Mouse (Mus musculus) embryonic facial prominence, embryonic 14.5 days (tissue): ENCODE measurements around the gene Engase. TPM values are rescaled to one million over a fixed set of nuclear protein-coding genes. Genes with fewer than 3 reads are reported as not detected.
A peak's percentile ranks its signal among the peaks of the same experiment; 100 is the strongest.

Experiments used
- ATAC-seq: fragments of 200-750 bp; cut with Nextera tagmentation; 2 replicates; pipeline ENCODE4 v1.8.0; 2017; ENCODE audit warnings: low read depth, moderate number of reproducible peaks, moderate TSS enrichment
- DNase-seq: peaks from one replicate; pipeline ENCODE4 v3.0.0-alpha.2; 2015; ENCODE audit warnings: low spot score
- H3K27ac ChIP-seq: fragments of 300-500 bp; sonication (generic); replicated peaks from 2 replicates; pipeline ENCODE4 v1.5.1; 2014; ENCODE audit warnings: low read depth, mild to moderate bottlenecking, low read length, moderate library complexity
- H3K27me3 ChIP-seq: fragments of 300-500 bp; sonication (generic); replicated peaks from 2 replicates; pipeline ENCODE4 v1.6.1; 2014; ENCODE audit warnings: low read length; ENCODE audit not compliant: control insufficient read depth, insufficient read depth
- H3K36me3 ChIP-seq: fragments of 300-500 bp; sonication (generic); 2 replicates; pipeline ENCODE4 v1.6.1; 2014; ENCODE audit warnings: low read length, mixed read lengths; ENCODE audit not compliant: control insufficient read depth, insufficient read depth
- H3K4me1 ChIP-seq: fragments of 300-500 bp; sonication (generic); 2 replicates; pipeline ENCODE4 v1.6.1; 2014; ENCODE audit warnings: antibody characterized with exemption, low read length; ENCODE audit not compliant: control insufficient read depth, insufficient read depth
- H3K4me2 ChIP-seq: fragments of 300-500 bp; sonication (generic); 2 replicates; pipeline ENCODE4 v1.6.1; 2014; ENCODE audit warnings: low read depth, mild to moderate bottlenecking, low read length, moderate library complexity, mixed read lengths
- H3K4me3 ChIP-seq: fragments of 300-500 bp; sonication (generic); 2 replicates; pipeline ENCODE4 v1.5.1; 2014; ENCODE audit warnings: low read depth, mild to moderate bottlenecking, low read length
- H3K9ac ChIP-seq: fragments of 300-500 bp; sonication (generic); 2 replicates; pipeline ENCODE4 v1.6.1; 2014; ENCODE audit warnings: low read depth, mild to moderate bottlenecking, low read length, moderate library complexity, mixed read lengths
- H3K9me3 ChIP-seq: fragments of 300-500 bp; sonication (generic); 2 replicates; pipeline ENCODE4 v1.6.1; 2016; ENCODE audit warnings: low read length; ENCODE audit not compliant: control insufficient read depth
- whole genome bisulfite sequencing: fragments of 180-500 bp; shearing (Covaris S2); extraction: QIAGEN DNeasy Blood & Tissue Kit; methylation state at CpG from one replicate; pipeline ENCODE4 v1.1.7; 2014; 5-methylcytosine and 5-hydroxymethylcytosine counted together
- polyA plus RNA-seq: library from polyadenylated mRNA; unstranded; fragments of >200 nt; fragmentation: Nextera tagmentation; extraction: Ambion mirVana; gene quantifications from 2 replicates; pipeline ENCODE4 v1.2.1, GENCODE M21; 2014

Engase gene
- polyA plus RNA-seq, 1 experiment from 2014 or later, result 6.0 TPM

DNA sequence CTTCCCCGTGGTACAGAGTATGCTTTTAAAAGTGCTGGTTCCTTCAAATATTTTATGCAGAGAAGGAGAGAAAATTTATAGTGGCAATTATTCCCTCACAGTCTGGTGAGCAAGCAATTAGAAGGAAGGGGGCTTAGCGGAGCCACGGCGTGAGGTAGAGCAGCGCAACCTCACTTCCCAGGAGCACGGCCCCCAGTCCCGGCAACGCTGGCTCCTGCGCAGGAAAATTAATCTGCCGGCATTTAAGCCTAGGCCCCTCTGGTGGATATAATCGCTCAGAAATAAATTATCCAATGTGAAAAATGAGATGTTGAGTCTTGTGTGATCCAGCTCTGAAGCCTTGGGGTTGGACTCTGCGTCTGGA is 12.3 kb downstream of the Engase start:
- no peak for DNase-seq
- Histone ChIP-seq H3K36me3 (no peaks in the 10 kb centered on the region), H3K4me2 (no peak overlapping the region), H3K4me1 (0 out of 2 replicates have a peak, but pooled peaks cover 3% of the 10 kb centered on the region), H3K9me3 (no peaks in the 10 kb centered on the region), H3K4me3 (no peak overlapping the region), H3K9ac (0 out of 2 replicates have a peak overlapping the region, but pooled peaks have one; percentile 6), H3K27ac (no peak overlapping the region), H3K27me3 (no peaks in the 10 kb centered on the region)
- 65% methylated on average over 12 of the region's 12 CpGs for WGBS
- no peak for ATAC-seq

DNA sequence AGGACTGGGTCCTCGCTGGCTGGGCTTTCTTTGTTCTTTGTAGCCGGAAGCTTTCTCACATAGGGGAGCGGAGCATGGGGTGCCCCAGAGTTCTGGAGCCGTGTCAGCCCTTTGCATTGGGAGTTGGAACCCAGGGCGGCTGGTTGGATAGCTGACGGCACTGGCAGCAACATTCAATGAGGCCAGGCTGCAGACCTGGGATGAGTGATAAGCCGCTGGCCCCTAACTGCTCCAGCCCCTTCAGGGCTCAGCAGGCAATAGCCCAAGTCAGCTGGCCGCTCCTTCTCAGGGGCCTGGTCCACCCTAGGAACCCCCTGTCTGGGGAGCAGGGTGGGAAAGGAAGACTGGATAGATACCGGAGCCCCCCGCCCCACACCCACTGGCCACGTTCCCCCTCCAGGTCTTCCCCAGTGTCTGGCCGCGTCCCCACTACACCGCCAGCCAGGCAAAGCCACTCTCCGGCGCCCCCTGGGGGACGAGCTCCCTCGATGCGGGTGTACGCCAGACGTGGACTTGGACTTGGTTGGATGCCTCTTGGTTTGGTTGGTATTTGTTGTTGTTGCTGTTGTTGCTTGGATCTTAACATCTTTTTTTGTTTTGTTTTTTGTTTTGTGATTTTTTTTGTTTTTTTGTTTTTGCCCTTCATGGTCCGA is 14.1 kb downstream of the Engase start:
- H3K4me2 ChIP-seq, result peak overlapping the region; percentile 38
- DNase-seq, result peak; percentile 34
- H3K9me3 ChIP-seq, result no peaks in the 10 kb centered on the region
- no peak overlapping the region for H3K4me3 ChIP-seq
- H3K36me3 ChIP-seq, result no peaks in the 10 kb centered on the region
- no peak overlapping the region for H3K9ac ChIP-seq
- ATAC-seq, result peak; percentile 67; the same call in 1 of the 2 replicates
- H3K27ac ChIP-seq, result no peak overlapping the region
- 22% methylated on average over 19 of the region's 22 CpGs for WGBS
- H3K4me1 ChIP-seq, result peaks cover 3% of the 10 kb centered on the region; the same call in 1 of the 2 replicates
- H3K27me3 ChIP-seq, result no peaks in the 10 kb centered on the region

DNA sequence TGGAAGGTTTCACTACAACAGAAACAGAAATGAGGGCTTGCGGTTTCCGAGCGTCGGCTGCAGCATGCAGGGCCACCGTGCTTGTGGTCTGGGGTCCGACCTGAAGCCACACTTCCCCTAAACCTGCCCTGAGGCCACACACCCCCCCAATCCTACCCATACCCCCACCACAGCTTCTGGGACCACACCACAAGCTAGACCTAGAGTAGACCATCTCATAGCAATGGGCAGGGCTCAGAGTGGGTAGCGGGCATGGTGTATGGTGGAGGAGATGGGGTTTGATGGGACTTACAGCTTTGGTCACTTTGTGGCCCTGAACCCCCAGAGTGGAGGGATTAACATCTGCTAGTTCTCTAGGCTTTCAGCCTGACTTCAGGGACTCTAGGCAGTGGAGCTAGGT is 14.6 kb downstream of the Engase start:
- no peak for DNase-seq
- WGBS, result 84% methylated on average over 7 of the region's 7 CpGs
- Histone ChIP-seq H3K4me1 (peaks cover 3% of the 10 kb centered on the region; the same call in 1 of the 2 replicates), H3K27me3 (no peaks in the 10 kb centered on the region), H3K4me3 (no peak overlapping the region), H3K9me3 (no peaks in the 10 kb centered on the region), H3K27ac (no peak overlapping the region), H3K9ac (no peak overlapping the region), H3K4me2 (no peak overlapping the region), H3K36me3 (no peaks in the 10 kb centered on the region)
- no peak for ATAC-seq

DNA sequence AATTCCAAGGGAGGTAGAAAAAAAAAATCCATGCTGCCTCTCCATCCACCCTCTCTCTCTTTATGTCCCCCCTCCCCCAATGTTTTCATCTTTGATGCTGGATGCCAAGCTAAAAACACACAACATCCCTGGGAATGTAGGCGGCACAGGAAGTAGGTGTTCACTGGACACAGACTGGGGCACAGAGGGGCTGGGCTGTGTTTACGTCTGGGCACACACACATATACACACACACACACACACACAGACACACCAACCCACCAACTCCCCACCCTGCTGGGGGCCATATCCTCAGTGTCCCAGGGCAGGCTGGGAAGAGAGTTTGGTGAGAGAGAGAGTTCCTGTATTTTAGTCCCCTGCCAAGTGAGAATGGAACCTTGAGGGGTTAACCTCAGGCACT is 16.8 kb downstream of the Engase start:
- no peak overlapping the region for H3K4me2 ChIP-seq
- H3K27ac ChIP-seq, result no peak overlapping the region
- no peak for ATAC-seq
- 82% methylated on average over 2 of the region's 2 CpGs for WGBS
- H3K4me3 ChIP-seq, result no peak overlapping the region
- H3K9me3 ChIP-seq, result no peaks in the 10 kb centered on the region
- no peak for DNase-seq
- no peak overlapping the region for H3K9ac ChIP-seq
- H3K36me3 ChIP-seq, result no peaks in the 10 kb centered on the region
- H3K4me1 ChIP-seq, result peaks cover 3% of the 10 kb centered on the region; the same call in 1 of the 2 replicates
- H3K27me3 ChIP-seq, result no peaks in the 10 kb centered on the region

DNA sequence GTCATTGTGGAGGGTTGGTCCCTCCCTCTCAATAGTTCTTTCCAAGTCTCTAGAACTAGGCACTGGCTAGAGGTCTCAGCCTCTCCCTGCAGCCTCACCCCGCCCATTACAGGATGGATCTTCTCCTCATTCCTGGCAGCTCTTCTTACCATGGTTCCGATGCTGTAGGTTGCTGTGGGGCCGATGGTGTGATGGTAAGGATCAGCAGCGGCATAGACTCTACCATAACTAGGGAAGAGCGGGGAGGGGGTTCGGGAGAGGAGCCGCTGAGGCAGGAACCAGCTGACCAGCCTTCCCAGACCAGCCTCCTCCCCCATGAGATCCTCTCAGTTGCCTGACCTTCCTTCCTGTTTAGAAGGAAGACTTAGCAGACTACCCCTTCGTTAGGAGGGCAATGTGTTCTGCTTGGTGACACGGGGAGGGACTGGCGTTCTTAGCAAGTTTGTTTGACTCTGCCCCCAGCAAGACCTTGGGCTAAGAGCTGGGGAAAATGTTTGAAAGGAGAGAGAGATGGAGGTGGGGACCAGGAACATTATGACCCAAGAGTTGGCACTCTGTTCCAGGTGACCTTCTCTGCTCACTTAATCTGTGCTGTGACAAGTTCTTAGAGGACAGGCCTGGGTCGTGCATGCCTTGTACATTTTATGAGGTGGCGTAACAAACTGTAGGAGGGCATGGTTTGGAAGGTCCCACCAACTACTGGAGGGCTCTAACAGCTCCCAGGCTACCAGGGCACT is 17.5 kb downstream of the Engase start:
- 79% methylated on average over 12 of the region's 12 CpGs for WGBS
- no peak for ATAC-seq

DNA sequence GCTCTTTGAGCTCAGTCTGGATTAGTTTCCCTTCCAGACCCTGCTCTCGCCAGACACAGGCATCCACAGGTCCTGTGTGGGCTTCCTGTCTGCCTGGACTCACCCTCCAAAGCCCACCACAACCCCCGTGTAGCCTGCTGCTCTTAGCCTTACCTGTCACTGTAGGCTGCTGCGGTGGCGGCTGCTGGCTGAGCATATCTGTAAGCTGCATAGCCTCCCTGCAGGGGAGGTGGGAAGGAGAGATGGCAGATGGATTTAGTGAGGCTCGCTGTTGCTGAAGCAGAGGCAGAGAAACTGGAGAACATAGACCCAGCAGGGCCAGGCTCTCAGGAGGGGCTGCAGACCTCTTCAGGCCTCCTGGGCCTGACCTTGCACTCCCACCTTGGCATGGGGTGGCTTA is 18.4 kb downstream of the Engase start:
- Histone ChIP-seq H3K9ac (no peak overlapping the region), H3K36me3 (no peaks in the 10 kb centered on the region), H3K4me1 (peaks cover 3% of the 10 kb centered on the region; the same call in 1 of the 2 replicates), H3K9me3 (no peaks in the 10 kb centered on the region), H3K4me3 (no peak overlapping the region), H3K4me2 (no peak overlapping the region), H3K27ac (no peak overlapping the region), H3K27me3 (no peaks in the 10 kb centered on the region)
- WGBS, result 41% methylated on average over 5 of the region's 5 CpGs
- DNase-seq (no peak), ATAC-seq (no peak)

More for the DNA sequence above, 17.5 kb downstream of the Engase start:
- no peak overlapping the region for H3K9ac ChIP-seq
- DNase-seq, result no peak
- no peaks in the 10 kb centered on the region for H3K36me3 ChIP-seq
- H3K9me3 ChIP-seq, result no peaks in the 10 kb centered on the region
- peaks cover 3% of the 10 kb centered on the region; the same call in 1 of the 2 replicates for H3K4me1 ChIP-seq
- H3K4me2 ChIP-seq, result no peak overlapping the region
- no peak overlapping the region for H3K4me3 ChIP-seq
- no peaks in the 10 kb centered on the region for H3K27me3 ChIP-seq
- H3K27ac ChIP-seq, result no peak overlapping the region

DNA sequence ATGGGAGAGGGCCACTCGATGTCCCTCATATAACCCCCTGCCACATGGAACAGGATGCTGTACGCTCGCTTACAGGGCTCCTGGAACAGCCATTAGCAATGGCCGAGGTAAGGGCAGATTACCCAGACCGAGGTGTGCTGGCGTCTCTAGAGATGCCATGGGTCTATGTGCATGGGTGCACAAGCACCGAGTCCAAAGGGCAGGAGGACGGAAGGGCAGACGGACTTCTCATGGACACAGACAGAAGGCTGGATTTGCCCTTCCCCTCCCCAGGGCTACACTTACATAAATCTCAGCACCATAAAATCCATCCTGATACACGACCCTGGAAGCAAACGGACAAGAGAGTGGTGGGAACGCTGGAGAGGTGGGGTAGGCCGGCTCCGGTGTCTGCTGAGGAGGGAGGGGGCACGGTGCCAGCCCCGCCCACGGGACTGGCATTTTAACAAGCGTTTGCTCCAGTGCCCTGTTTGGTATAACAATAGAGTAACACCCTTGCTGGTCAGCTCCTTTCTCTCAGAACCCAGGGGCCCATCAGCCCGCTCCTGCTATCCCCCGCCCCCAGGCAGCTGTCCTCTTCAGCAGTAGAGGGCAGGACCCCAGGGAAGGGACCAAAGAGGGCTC is 19.5 kb downstream of the Engase start:
- no peak overlapping the region for H3K9ac ChIP-seq

DNA sequence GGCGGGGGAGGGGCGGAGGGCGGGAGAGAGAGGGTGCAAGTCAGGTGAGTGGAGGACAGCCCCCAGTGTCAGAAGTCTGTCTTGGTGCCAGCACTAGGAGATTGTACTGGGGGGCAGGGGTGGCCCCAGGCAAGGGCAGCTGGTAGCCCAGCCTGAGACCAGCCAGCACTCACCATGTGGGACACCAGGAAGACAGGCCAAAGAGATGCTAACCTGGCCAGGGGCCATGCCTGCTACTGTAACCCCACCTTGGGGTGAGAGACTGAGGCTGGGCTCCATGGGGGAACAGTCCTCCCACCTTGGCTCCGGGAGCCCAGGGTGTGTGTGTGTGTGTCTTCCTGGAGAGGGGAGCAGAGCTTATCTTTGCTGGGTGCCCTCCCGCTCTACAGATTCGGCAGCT is 26.4 kb downstream of the Engase start:
- Histone ChIP-seq H3K27me3 (peaks cover 26% of the 10 kb centered on the region), H3K36me3 (no peaks in the 10 kb centered on the region), H3K4me2 (no peak overlapping the region), H3K4me1 (no peaks in the 10 kb centered on the region), H3K9me3 (no peaks in the 10 kb centered on the region), H3K4me3 (no peak overlapping the region), H3K9ac (no peak overlapping the region), H3K27ac (no peak overlapping the region)
- DNase-seq (no peak), ATAC-seq (no peak)
- 54% methylated on average over 6 of the region's 6 CpGs for WGBS

More for the DNA sequence above, 19.5 kb downstream of the Engase start:
- Histone ChIP-seq H3K27ac (no peak overlapping the region), H3K9me3 (no peaks in the 10 kb centered on the region), H3K4me1 (no peaks in the 10 kb centered on the region; the same call in 1 of the 2 replicates), H3K4me2 (no peak overlapping the region), H3K4me3 (no peak overlapping the region), H3K27me3 (no peaks in the 10 kb centered on the region), H3K36me3 (no peaks in the 10 kb centered on the region)
- DNase-seq (no peak), ATAC-seq (no peak)
- 61% methylated on average over 18 of the region's 20 CpGs for WGBS
